Mouse (Mus musculus) heart, postnatal 0 days (tissue): ENCODE measurements around the gene Krt87.

ENCODE experiments used
- CTCF ChIP-seq: IDR thresholded peaks from 2 replicates; pipeline ENCODE4 v1.5.1; 2016; ENCODE audit warnings: antibody characterized with exemption, control low read depth, low read depth
- EP300 ChIP-seq: IDR thresholded peaks from 2 replicates; pipeline ENCODE4 v1.6.1; 2016; ENCODE audit warnings: antibody characterized with exemption, low read depth

DNA sequence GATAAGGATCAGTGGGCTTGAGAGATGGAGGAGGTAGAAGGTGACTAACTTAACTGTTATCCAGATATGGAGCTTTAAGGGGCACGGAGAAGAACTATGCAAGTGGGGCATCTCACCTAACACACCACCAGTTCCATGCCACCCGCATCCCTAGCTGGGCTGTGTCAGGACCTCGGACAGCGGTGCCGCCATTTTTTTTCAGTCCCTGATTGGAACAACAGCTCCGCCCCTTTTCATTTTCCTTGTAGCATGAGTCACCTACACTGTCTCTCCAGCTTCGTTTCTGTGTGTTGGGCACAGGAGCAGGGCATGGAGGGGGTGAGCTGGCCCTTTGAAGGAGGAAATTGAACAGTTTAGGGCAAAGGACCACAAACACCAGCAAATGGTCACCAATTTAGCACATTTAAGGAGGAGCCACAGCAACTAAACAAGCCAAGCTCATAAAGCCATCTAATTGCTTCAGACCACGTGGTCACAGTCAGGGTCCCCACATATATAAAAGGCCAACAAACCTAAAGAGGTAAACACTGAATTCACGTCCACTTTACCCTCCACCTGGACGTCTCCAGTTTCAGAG is 34.4 kb upstream of the Krt87 start, which contains the start of gene Krt86:
- no peak for TF ChIP-seq CTCF
- no peak for TF ChIP-seq EP300
